ENCODE assay signal across 26 mouse cellular contexts in the genomic region with DNA sequence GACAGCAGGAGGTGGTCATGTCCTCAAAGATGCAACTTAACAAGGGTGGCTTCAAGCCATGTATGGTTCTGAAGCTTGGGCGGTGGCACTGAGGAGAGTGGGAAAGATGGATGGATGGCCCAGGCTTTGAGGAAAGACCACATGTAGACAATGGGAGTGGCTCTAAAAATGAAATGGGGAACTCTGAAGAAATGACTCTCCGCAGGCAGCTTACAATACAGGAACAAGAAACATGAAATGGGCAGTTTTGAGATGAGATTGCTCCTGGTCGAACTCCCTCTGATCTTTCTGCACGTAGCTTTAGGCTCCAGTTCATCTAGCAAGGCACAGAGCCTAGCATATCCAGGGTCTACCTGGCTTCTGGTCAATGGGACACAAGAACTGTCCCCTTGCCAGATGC. TPM values are rescaled to one million over a fixed set of nuclear protein-coding genes. Genes with fewer than 3 reads are reported as not detected.
"Had no signal": no experiment of that assay in that cellular context is flagged by ENCODE, and none has a peak within 500 bp of the region (broad histone marks: within the 10 kb centered on the region; RNA-seq: fewer than 3 reads in every experiment).

No protein-coding gene starts in this region.

- H3K9ac ChIP-seq: liver, embryonic 13.5 days; liver, embryonic 15.5 days; liver, postnatal 0 days; lung, embryonic 15.5 days; midbrain, embryonic 13.5 days; midbrain, embryonic 15.5 days; neural tube, embryonic 12.5 days had no signal

- H3K9me3 ChIP-seq: liver, embryonic 13.5 days; liver, embryonic 15.5 days; lung, embryonic 15.5 days; megakaryocyte, embryonic 14.5 days; midbrain, embryonic 15.5 days; neural tube, embryonic 12.5 days had no signal

- ATAC-seq: liver, postnatal 0 days; lung, postnatal 0 days; midbrain, embryonic 13.5 days; midbrain, embryonic 15.5 days had no signal

- H3K36me3 ChIP-seq: lung, embryonic 15.5 days had no signal

- H3K4me3 ChIP-seq: liver, embryonic 13.5 days; liver, embryonic 15.5 days; lung, embryonic 15.5 days; megakaryocyte, embryonic 14.5 days; midbrain, embryonic 13.5 days; midbrain, embryonic 15.5 days; neural tube, embryonic 12.5 days had no signal

- DNase-seq: liver, embryonic 13.5 days; liver, postnatal 0 days; lung, adult 2 months; lung, postnatal 14 days; lung, postnatal 36 days; retina, postnatal 1 day; right cerebral cortex, adult 18-20 months; right cerebral cortex, postnatal 25 days; right cerebral cortex, postnatal 4 days; spleen, adult 18-20 months; thymus, adult 18-20 months; thymus, postnatal 14 days; thymus, postnatal 36 days had no signal

- H3K27me3 ChIP-seq: liver, embryonic 13.5 days; liver, embryonic 15.5 days; lung, embryonic 15.5 days; midbrain, embryonic 13.5 days; midbrain, embryonic 15.5 days; neural tube, embryonic 12.5 days had no signal

- H3K4me2 ChIP-seq: liver, embryonic 13.5 days; liver, embryonic 15.5 days; lung, embryonic 15.5 days; midbrain, embryonic 11.5 days; midbrain, embryonic 13.5 days; midbrain, embryonic 15.5 days; neural tube, embryonic 12.5 days had no signal

- H3K4me1 ChIP-seq: liver, embryonic 13.5 days; liver, embryonic 15.5 days; lung, embryonic 15.5 days; midbrain, embryonic 13.5 days; midbrain, embryonic 15.5 days; neural tube, embryonic 12.5 days had no signal

- H3K27ac ChIP-seq: liver, embryonic 13.5 days; liver, embryonic 15.5 days; lung, embryonic 15.5 days; macrophage; midbrain, embryonic 13.5 days; midbrain, embryonic 15.5 days; neural tube, embryonic 12.5 days had no signal

RNA-seq across cellular contexts. Expression of a gene that starts 59.0 kb away (rescaled TPM):
- polyA plus RNA-seq: neural tube, embryonic 14.5 days had no signal

RNA-seq across cellular contexts. Expression of a gene that starts 59.9 kb away (rescaled TPM):
- polyA plus RNA-seq: liver, embryonic 13.5 days; liver, embryonic 15.5 days; liver, postnatal 0 days; lung, adult 2 months; lung, embryonic 15.5 days; lung, postnatal 0 days; macrophage; small intestine, adult 2 months; stomach, embryonic 14.5 days; thymus, postnatal 0 days had no signal
